Mouse (Mus musculus) cortical plate, adult 2 months (tissue): ENCODE results near the gene Tead1. TPM values are rescaled to one million over a fixed set of nuclear protein-coding genes. Genes with fewer than 3 reads are reported as not detected.

Experiments
- H3K27ac ChIP-seq: fragments of 200-500 bp; 2 replicates; pipeline ENCODE4 v1.5.1; 2012; ENCODE audit warnings: low read length, control low read depth, inconsistent platforms; ENCODE audit not compliant: insufficient read depth
- H3K4me1 ChIP-seq: fragments of 200-500 bp; 2 replicates; pipeline ENCODE4 v1.6.1; 2011; ENCODE audit warnings: low read length; ENCODE audit not compliant: control insufficient read depth, insufficient read depth
- H3K4me3 ChIP-seq: fragments of 200-500 bp; 2 replicates; pipeline ENCODE4 v1.5.1; 2011; ENCODE audit warnings: mild to moderate bottlenecking, low read length, control low read depth; ENCODE audit not compliant: insufficient read depth
- CTCF ChIP-seq: fragments of 200-500 bp; IDR thresholded peaks from 2 replicates; pipeline ENCODE4 v1.5.1; 2011; ENCODE audit warnings: mild to moderate bottlenecking, control low read depth, low read length; ENCODE audit not compliant: insufficient read depth; ENCODE audit errors: extremely low read depth
- POLR2A ChIP-seq: fragments of 200-500 bp; IDR thresholded peaks from 2 replicates; pipeline ENCODE4 v1.6.1; 2011; ENCODE audit warnings: mild to moderate bottlenecking, low read length, control low read depth; ENCODE audit not compliant: insufficient read depth; ENCODE audit errors: extremely low read depth
- polyA plus RNA-seq: library from polyadenylated mRNA; depleted of rRNA; stranded (reverse); fragments of >200 nt; gene quantifications from 2 replicates; pipeline ENCODE4 v1.2.3, GENCODE M21; 2012

Tead1 gene
- polyA plus RNA-seq, 1 experiment = 6.4 TPM

DNA sequence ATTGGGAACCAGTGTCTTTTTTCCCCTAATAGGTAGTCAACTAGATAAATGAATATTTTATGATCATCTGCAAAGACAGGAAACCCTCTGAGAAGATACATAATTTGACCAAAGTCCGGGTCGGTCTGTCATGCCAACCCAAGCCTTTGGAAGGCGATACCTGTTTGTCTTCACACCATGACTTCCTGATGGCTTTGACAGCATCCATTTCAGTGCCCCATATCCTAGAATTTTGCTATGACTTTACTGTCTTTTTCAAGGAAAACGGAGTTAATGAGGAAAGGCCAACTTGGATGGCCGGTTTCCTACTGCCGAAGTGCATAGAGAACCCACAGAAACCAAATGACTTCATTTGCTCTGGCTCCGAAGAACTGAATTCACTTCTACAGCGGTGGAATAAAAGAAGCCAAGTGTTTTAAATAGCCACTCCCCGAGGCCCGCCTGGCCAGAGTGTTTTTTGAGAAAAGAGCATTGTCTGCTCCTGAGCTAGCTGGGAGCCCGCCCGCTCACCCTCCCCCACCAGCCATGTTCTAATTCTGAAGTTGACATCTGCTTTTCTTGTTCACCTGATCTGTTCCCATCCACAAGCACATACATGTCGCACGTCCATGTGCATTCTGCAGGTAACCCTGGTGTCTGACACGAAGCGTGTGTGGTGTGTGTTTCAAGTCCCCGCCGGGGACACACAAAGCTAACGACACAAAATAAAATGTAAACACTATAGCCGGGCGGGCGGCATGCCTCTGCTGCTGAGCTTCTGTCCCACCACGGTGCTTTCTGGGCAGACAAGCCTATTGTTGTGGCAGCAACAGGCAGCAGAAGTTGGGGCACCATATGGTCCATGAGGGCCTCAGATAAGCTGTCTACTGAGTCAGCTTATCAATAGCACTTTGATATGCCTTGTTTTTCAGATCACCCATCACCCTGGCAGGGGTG, 5.8 kb downstream of the Tead1 start:
- no peak overlapping the region for H3K27ac ChIP-seq

DNA sequence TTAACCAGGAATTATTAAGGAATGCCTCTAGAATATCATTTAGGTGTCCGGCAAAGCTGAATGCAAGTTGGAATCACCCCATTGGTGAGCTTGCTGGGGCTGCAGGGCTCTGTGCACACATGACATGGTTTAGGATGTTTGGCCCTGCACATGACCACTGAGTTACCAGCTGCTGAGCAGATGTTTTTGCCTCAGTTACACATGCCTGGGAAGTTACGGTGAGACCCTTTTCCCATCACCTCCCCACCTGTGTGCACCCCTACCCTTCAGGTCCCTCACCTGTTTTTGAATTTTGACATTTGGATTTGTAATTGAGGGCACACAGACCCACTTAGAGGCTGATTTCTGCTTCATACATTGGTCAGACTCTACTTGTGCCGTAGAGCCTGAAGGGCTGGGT, 6.9 kb downstream of the Tead1 start:
- TF ChIP-seq CTCF (no peak), POLR2A (no peak)
- H3K4me3 ChIP-seq = no peak overlapping the region
- no peak overlapping the region for H3K27ac ChIP-seq
- peaks cover 3% of the 10 kb centered on the region for H3K4me1 ChIP-seq

More for the DNA sequence above, 5.8 kb downstream of the Tead1 start:
- Histone ChIP-seq H3K4me3 (no peak overlapping the region), H3K4me1 (peaks cover 3% of the 10 kb centered on the region)
- no peak for TF ChIP-seq CTCF
- TF ChIP-seq POLR2A = no peak

DNA sequence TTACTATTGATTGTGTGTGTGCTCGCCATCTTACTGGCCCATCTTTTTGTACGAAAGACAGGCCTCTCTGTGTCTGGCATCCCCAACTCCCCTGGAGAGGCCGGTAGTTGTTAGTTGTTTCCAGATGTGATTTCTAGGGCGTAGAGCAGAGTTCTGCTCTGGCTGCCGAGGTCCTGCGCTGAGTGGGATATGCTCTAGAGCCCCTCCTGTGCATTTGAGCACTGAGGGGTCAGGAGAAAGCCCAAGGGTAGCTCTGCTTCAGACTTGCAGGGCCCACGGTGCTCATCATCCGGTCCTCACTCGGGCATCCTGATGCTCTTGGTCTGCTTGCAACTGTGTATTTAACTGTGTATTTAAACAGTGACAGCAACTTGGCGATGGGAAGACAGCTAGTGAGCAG, 7.5 kb downstream of the Tead1 start:
- Histone ChIP-seq H3K4me1 (peaks cover 3% of the 10 kb centered on the region), H3K27ac (no peak overlapping the region), H3K4me3 (no peak overlapping the region)
- no peak for TF ChIP-seq POLR2A
- TF ChIP-seq CTCF = no peak

DNA sequence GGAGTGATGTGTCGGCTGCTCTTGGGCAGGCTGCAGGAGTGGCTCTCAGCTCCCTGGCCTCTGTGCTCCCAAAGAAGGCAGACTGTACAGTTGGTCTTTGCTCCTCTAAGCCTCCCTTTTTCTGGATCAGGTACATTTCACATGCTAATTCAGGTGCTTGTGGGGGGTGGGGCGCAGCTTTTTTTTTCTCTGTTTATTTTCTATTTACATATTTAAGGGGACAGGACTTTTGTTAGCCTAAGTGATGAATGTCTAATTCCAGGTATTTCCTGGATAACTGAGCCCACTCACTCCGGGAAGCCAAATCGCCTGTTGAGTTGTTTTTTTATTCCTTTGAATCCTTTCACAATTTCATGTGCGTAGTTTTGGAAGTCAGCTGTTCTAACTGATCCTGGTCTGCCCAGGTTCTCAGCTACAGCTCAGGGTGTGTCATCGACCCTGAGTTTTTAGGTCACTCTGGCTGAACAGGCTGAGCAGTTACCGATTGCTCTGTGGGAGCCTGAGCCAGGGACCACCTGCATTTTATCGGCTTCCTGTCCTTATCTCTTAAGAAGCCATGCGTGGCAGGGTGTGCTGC, 9.4 kb downstream of the Tead1 start:
- no peak for TF ChIP-seq CTCF
- TF ChIP-seq POLR2A = no peak
- Histone ChIP-seq H3K27ac (no peak overlapping the region), H3K4me1 (peaks cover 2% of the 10 kb centered on the region; the same call in 1 of the 2 replicates), H3K4me3 (no peak overlapping the region)

DNA sequence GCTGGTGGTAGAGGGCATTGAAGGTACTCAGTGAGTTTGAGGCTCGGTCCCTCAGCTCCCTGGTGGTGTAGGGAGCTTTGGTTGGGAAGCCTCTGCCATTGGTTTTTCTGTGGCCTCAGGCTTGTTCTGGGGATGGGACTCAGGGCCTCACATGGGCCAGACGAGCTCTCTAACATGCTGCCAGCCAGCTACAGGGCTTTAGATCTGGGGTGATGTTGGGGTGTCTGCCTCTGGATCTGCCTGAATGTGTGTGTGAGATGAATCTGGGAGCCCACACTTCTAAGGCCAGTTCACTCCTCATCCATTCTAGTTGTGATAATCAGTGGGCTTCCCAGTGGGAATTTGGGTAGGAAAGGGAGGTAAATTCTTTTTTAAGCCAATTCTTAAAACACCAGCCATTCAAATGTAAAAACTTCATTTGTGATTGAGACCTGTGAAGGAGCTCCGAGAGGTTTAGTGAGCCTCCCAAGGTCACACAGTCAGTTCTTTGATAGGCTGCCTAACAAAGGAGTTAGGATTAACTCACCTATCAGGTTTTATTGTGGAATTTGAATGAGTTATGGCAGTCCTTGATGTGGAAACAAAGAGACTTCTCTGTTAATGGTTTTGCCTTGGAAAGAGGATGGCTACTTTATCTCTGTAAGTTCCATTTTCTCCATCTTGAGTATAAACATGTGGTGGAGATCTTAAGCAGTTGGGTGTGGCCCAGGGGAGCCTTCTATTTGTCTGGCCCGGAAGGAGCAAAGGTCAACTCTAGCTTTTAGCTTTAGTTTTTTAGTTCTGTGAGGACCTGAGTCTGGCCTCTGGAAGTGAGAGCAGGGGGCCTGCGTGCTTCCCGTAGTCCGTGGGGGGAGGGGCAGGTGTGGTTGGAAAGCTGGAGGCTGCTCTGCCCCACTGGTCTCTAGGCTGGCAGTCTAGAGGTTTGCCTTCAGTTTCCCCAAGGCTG, 12.0 kb downstream of the Tead1 start:
- no peaks in the 10 kb centered on the region for H3K4me1 ChIP-seq
- no peak for TF ChIP-seq CTCF
- no peak for TF ChIP-seq POLR2A
- H3K27ac ChIP-seq = no peak overlapping the region
- H3K4me3 ChIP-seq = no peak overlapping the region

DNA sequence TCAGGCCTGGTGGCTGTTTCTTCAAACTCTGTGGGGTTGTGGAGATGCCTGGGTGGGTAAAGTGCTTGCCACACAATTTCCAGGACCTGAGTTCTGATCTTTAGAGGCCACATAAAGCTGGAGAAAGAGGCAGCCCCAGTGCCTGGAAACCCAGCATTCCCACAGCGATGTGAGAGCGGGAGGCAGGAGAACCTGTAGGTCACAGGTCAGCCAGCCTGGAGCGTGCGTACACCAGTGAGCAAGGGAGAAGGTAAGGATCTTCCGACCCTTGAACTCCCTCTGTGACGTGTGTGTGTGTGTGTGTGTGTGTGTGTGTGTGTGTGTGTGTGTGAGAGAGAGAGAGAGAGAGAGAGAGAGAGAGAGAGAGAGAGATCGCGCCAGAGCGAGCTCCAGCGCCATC, 14.4 kb downstream of the Tead1 start:
- no peak overlapping the region for H3K27ac ChIP-seq
- peaks cover 2% of the 10 kb centered on the region; the same call in 1 of the 2 replicates for H3K4me1 ChIP-seq
- TF ChIP-seq POLR2A (no peak), CTCF (no peak)
- H3K4me3 ChIP-seq = no peak overlapping the region

DNA sequence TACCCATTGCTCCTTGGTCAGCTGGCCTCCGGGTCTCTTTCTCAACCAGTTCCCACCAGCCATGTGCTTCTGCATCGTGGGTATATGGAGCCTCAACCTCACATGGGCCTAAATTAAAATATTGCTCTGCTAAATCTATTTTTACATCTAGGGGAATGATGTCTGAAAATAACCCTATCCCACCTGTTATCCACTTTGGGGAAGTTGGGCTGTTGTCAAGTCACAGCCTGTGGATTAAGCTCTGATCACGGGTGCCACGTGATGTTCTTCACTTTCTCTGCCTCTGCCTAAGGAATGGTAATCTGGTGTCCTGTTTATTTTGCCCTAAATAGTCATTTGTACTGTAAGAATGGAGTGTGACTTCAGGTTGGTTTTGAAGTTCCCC, 17.7 kb downstream of the Tead1 start:
- TF ChIP-seq CTCF = no peak
- no peak for TF ChIP-seq POLR2A
- peaks cover 2% of the 10 kb centered on the region; the same call in 1 of the 2 replicates for H3K4me1 ChIP-seq
- no peak overlapping the region for H3K27ac ChIP-seq
- H3K4me3 ChIP-seq = no peak overlapping the region

DNA sequence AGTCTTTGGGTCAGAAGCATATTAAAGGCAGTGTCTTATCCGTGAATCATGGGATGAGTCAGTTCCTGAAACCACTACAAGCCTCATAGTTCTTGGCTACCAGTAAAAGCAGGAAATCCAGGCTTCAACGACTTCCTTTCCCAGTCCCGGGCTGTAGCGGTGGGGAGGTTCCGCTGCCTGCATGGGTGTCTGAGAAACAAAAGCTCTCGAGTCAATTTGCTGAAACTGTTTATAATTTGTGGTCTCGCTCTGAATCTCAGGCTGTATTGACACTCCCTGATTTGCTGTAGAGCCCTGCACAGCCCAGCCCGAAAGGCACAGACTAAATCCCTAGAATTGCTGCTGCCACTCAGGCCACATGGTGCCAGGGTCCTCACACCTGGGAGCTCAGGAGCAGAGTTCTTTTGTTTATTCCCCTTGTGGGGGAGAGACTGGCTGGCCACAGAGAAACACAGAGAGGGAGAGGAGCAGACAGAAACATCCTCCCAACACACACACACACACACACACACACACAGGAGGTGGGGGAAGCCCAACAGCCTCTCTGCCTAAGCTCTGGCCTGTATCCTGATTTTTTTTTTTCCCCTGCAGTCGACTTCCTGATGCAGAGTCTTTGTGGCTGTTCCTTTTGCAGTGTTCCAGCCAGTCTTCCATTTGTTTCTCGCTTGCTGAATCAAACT, 18.2 kb downstream of the Tead1 start:
- H3K4me1 ChIP-seq = peaks cover 2% of the 10 kb centered on the region; the same call in 1 of the 2 replicates
- no peak overlapping the region for H3K4me3 ChIP-seq
- no peak overlapping the region for H3K27ac ChIP-seq
- TF ChIP-seq POLR2A (no peak), CTCF (no peak)
